Mouse (Mus musculus) ZHBTc4 (cell line): ENCODE measurements around the gene Prap1.
A peak's percentile ranks its signal among the peaks of the same experiment; 100 is the strongest.
"Not testable (repeated sequence)": the region's sequence is repeated elsewhere in the genome, so short reads cannot be mapped to it uniquely, and the experiment has no call there.

ENCODE experiments used
- DNase-seq: peaks from one replicate; pipeline ENCODE4 v3.0.0-alpha.2; 2011; ENCODE audit warnings: low read depth, low spot score

Gene Prap1

DNA sequence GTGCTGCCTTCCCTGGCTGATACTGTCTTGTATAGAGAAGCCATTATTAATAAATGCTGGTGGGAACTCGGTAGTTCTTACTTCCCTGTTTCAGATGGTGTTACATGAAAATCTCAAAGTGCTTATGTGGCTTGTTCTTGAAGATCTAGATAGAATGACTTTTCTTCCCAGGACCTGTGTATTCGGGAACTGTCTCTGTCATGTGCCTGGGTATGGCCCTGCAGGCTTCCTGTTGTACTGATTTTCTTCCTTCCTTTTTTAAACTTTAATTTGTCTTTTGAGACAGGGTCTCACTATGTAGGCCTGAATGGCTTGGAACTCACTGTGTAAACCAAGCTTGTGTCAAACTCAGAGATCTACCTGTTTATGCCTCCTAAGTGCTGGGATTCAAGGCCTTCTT lies 34.7 kb downstream of the Prap1 start:
- no peak for DNase-seq

DNA sequence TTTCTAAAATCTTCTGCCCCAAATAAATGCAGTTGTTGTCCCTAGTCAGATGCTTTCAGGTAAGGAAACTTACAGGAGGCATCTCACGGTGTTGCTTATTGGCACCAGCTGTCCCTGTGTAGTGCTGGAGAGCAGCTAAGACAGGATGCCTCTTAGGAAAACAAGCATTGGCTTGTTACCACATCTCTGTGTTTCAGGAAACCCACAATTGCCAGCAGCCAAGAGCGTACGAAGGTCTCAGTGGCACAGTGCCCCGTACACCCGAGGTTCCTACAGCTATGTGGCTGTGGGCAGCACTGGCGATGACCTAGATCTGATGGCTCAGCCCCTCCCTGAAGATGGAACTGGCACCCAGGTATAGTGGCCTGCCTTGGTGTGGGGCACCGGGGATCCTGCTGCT lies 39.0 kb downstream of the Prap1 start:
- DNase-seq, result not testable (repeated sequence)

DNA sequence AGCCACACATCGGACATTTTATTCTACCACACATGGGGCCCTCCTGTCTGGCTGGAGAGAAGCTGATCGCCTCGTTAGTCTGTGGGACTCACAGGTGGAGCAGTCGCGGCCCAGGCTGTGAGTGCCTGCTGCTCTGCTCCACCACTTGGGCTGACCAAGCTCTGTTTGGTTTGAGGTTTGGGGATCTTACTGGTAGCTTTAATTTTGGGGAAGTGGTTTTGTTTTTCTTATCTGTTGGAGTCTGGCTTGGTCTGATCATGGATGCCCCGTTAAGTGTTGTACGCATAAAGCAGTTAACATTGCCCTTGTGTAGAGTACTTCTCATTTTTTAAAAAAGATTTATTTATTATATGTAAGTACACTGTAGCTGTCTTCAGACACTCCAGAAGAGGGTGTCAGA lies 40.8 kb downstream of the Prap1 start:
- not testable (repeated sequence) for DNase-seq

DNA sequence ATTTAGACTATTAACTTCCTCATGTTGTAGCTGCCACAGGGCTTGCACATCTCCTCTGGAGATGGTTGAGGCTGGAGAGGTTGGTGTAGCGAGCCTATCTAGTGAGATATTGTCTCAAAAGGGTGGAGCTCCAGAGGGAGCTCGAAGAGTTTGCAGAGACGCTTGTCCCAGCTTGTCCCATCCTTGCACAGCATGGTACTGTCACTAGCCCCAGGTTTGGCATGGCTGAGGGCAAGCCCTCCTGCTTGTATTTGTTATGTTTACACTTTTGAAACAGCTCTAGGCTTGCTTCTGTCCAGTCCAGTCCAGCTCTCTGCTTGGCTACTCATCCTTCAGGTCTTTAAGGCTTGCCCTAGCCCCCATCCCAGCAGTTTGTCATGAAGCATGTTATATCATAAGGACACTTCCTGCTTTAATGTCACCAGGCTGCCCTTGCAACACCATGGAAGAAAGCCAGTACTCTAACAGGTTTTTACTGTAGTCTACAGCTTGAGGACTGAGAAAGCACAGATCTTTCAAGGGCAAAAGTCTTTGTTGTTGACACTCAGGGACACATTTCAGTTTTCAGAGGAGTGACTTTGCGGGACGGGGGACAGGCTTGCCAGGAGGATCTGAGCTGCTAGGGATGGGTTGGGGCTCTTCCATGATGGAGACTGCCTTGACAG lies 42.0 kb downstream of the Prap1 start:
- DNase-seq, result no peak

DNA sequence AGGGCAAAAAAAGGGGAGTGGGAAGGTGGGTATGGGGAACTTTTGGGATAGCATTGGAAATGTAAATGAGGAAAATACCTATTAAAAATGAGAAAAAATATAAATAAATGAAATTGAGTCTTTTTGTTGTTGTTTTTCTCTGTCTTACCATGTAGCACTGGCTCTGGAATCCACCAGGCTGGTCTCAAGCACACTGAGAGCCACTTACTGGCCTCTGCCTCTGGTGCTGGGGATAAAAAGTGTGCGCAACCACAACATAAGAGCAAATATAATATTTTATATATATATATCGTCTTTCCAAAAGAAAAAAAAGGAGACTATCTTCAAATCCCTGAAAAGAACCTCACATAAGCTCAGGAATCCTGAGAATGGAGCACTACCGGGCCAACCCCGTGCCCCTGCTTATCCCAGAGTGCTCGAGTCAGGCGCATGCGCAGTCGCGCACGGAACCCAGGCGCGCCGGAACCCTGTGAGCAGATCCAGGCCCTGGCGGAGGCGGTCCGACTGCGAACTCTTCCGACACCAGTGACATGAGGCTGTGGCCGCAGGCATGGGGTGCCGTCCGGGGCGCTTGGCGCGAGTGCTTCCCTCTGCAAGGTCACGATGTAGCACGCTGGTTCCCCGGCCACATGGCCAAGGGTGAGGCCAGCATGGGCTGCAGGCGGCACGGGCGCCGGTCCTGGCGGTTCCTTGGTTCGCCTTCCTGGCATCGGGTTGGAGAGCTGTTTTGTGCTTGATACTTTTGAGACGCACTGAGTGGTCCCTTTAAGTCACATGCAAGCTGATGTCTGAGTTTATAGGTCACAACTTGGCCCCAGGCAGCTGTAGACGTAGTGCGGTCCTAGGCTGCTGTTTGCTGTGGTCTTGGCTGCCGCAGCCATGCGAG lies 44.2 kb downstream of the Prap1 start, which contains the start of gene Mtg1:
Gene Mtg1 (plus strand): TSS at position 430 of the 886 bp plus-strand sequence.
- DNase-seq, result peak; percentile 98

DNA sequence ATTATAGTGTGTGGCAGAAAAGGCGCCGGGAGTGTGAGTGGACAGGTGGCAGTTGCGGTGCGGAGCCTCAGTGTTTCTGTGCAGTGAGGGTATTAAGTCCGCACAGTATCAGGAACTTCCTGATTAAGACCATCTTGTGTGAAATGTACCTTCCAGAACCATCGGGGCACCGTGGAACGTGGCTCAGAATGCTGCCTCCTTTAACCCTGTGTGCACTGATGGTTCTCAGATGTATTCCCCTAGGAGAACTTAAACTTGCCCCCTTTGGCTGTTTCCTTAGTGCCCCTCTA lies 44.8 kb downstream of the Prap1 start:
- no peak for DNase-seq

DNA sequence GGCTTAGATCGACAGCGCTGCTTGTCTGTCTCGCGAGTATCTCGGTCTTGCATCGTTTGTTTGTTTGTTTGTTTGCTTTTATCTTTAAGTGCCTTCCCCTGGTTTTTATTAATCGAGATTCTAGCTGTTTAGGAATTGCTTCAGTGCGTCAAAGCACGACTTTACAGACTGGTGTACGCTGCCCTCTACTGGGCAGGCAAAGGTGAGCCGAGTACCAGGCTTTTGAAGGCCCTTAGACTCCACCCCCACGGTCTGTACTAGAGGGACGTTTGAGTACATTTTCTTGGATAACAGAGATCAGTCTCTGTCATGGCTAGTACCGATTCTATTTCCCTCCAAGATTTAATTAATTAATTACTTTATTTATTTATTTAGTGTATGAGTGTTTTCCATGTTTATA lies 48.2 kb downstream of the Prap1 start:
- DNase-seq, result peak; percentile 81

DNA sequence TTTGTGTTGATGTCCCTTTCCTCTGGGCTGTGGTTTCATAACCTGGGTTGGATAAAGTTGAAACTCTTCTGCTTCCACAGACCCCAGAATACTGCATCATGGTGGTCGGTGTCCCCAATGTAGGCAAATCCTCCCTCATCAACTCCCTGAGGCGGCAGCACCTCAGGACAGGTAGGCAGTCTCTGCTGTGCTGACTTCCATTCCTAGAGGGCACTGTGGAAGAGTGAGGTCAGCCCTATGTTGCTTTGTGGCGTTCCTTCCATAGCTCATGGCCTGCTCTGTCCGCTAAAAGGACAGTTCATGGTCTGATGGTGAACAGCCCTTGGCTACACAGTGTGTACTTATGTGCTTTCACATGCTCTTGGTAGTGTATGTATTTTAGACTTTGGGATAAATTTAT lies 51.4 kb downstream of the Prap1 start:
- DNase-seq, result no peak
